Mouse (Mus musculus): ENCODE measurements around the gene Itpr1.

DNA sequence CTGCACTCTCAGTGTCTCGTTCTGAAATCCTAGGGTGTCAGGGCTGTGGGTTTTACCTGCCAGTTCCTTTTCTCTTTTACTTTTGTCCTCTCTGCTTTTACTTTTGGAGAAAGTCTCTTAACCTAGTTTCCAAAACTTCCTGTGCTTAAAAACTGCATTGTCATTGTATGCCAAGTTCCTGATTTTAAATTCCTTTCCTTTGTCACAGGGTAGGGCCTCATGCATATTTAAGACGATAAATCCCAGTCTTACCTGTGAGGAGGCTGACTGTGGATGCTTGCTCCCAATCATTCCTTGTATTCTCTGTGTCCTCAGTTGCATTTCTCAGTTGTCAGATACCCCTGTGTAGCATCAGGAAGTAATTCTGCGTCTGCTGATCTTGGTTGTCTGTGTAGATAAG, 118.4 kb downstream of the Itpr1 start:
- no peak for TF ChIP-seq CTCF (IDR thresholded peaks at IDR 0.05; ENCODE audit: insufficient read depth, low read length)
- TF ChIP-seq POLR2A (IDR thresholded peaks at IDR 0.05; ENCODE audit: borderline replicate concordance, extremely low read depth, low read depth, low read length): no peak

Measured in lung, adult 2 months (tissue).